Mouse (Mus musculus) embryonic fibroblast, embryonic 13.5 days (primary cell): ENCODE results near the gene Dlg5.

Source experiments
- CTCF ChIP-seq: IDR thresholded peaks from 2 replicates; pipeline ENCODE4 v1.5.1; 2011; ENCODE audit warnings: mild to moderate bottlenecking, control low read depth, low read length, moderate library complexity, borderline replicate concordance; ENCODE audit not compliant: insufficient read depth
- POLR2A ChIP-seq: IDR thresholded peaks from 2 replicates; pipeline ENCODE4 v1.6.1; 2011; ENCODE audit warnings: low read depth, mild to moderate bottlenecking, control low read depth, low read length, moderate library complexity

GRCm38 (mm10) chr14:24262915-24263314, 17.2 kb upstream of the Dlg5 start:
- TF ChIP-seq CTCF (no peak), POLR2A (no peak)
